Mouse (Mus musculus) left cerebral cortex, adult 6 months (tissue): Measurements from ENCODE around the gene Lamp3. TPM values are rescaled to one million over a fixed set of nuclear protein-coding genes. Genes with fewer than 3 reads are reported as not detected.

Experiments
- long read RNA-seq, 2 experiments: library from polyadenylated mRNA; unstranded; transcript quantifications; one replicate each; pipeline ENCODE4 v2.0.0; 2019 to 2020
- polyA plus RNA-seq: library from polyadenylated mRNA; unstranded; fragments of <200 nt; fragmentation: Nextera tagmentation; gene quantifications from 2 replicates; pipeline ENCODE4 v1.2.3, GENCODE M21; 2021

The Lamp3 gene
- polyA plus RNA-seq = not detected in 2 replicates
- long read RNA-seq, experiment 1 = 0 reads
- long read RNA-seq, experiment 2 = 0 reads

GRCm38 (mm10) chr16:19706216-19706615 lies at the start of gene Lamp3:
TSS of gene Lamp3 (minus strand) at chr16:19706375.

GRCm38 (mm10) chr16:19629816-19630215 lies 76.4 kb downstream of the Lamp3 start, which contains the start of gene Olfr171:
TSS of gene Olfr171 (minus strand) at chr16:19629916.

GRCm38 (mm10) chr16:19611782-19612181 lies 94.4 kb downstream of the Lamp3 start, which contains the start of gene Olfr170:
TSS of gene Olfr170 (minus strand) at chr16:19611882.

Other genes with a start within 250 kb of the Lamp3 start
- not detected in 2 replicates for gene Olfr166, start 222.7 kb downstream of the Lamp3 start, polyA plus RNA-seq
- not detected in 2 replicates for gene Olfr167, start 184.1 kb downstream of the Lamp3 start, polyA plus RNA-seq
- not detected in 2 replicates for gene Olfr168, start 170.8 kb downstream of the Lamp3 start, polyA plus RNA-seq
- gene Olfr169, start 134.6 kb downstream of the Lamp3 start, polyA plus RNA-seq = not detected in 2 replicates
- gene Olfr170, start 94.5 kb downstream of the Lamp3 start, polyA plus RNA-seq = not detected in 2 replicates
- gene Olfr171, start 76.5 kb downstream of the Lamp3 start, polyA plus RNA-seq = not detected in 2 replicates
- gene B3gnt5, start 53.8 kb upstream of the Lamp3 start, polyA plus RNA-seq = 0.35 and 0.56 TPM in 2 replicates